Mouse (Mus musculus) effector memory CD4-positive, alpha-beta T cell, adult 5 months (primary cell): ENCODE measurements around the gene Cyp4a12b. TPM values are rescaled to one million over a fixed set of nuclear protein-coding genes. Genes with fewer than 3 reads are reported as not detected.

Experiments used
- polyA plus RNA-seq: library from polyadenylated mRNA; unstranded; fragments of 100-300 nt; shearing (Covaris generic); gene quantifications from one replicate; pipeline ENCODE4 v1.2.1, GENCODE M21; 2017

Gene Cyp4a12b
- not detected for polyA plus RNA-seq

DNA sequence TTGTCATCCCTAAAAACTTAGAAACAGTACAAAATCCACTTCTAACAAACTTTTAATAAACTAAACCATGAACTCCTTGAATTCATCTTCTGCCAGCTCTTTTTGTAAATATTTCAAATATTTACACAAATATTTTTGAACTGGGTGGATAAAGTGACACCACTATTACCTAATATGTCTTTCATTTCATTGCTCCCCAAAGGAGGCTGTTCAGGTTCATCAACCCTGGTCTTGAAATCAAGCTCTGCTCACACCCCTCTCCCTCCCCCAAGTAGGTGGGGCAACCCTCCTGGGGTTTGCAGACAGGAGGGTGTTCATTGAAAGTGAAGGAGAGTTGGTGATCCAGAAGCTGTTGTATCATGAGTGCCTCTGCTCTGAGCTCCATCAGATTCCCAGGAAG is at the start of gene Cyp4a12b:
Cyp4a12b (plus strand) TSS at position 301 of the 400 bp plus-strand sequence.

GRCm38 (mm10) chr4:115452304-115452703 is 40.9 kb downstream of the Cyp4a12b start, which contains the start of gene Cyp4a30b:
TSS of gene Cyp4a30b (plus strand) at chr4:115452604.

Other genes with a start within 250 kb of the Cyp4a12b start
- gene Cyp4a29, start 169.5 kb upstream of the Cyp4a12b start, polyA plus RNA-seq = not detected
- gene Cyp4a12a, start 112.6 kb upstream of the Cyp4a12b start, polyA plus RNA-seq = not detected
- not detected for gene Cyp4a30b, start 41.0 kb downstream of the Cyp4a12b start, polyA plus RNA-seq
- not detected for gene Cyp4a14, start 84.5 kb downstream of the Cyp4a12b start, polyA plus RNA-seq
- gene Cyp4a10, start 106.6 kb downstream of the Cyp4a12b start, polyA plus RNA-seq = not detected
- gene Cyp4a31, start 152.0 kb downstream of the Cyp4a12b start, polyA plus RNA-seq = not detected
- gene Cyp4a32, start 189.3 kb downstream of the Cyp4a12b start, polyA plus RNA-seq = not detected
- gene Cyp4b1, start 236.1 kb downstream of the Cyp4a12b start, polyA plus RNA-seq = not detected